Mouse (Mus musculus) erythroblast, embryonic 14.5 days (primary cell): ENCODE results near the gene Dis3.

ENCODE experiments used
- GATA1 ChIP-seq: IDR thresholded peaks from 2 replicates; pipeline ENCODE4 v1.6.1; 2012; ENCODE audit warnings: low read length, inconsistent platforms, mixed read lengths
- TAL1 ChIP-seq: IDR thresholded peaks from 3 replicates; pipeline ENCODE4 v1.6.1; 2012; ENCODE audit warnings: low read length, inconsistent platforms, mixed read lengths

DNA sequence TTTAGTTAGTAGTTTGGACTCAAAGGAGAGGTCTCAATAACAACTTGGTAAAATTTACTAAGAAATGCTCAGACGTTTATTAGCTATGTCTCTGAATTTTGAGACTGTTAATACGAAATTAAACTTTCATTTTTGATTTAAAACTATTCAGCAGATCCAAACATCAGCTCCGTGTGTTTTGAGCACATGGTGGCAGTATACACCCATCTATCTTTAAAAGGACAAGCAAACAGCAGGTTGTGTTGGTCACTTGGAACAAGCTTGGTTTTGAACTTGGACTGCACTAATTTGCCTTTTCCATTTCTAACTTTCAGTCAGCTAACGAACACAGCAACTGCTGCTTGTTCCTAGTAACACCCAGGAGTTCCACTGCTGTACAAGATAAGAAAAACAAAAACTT, 18.0 kb upstream of the Dis3 start:
- TF ChIP-seq TAL1 = no peak
- TF ChIP-seq GATA1 = no peak
